Mouse (Mus musculus) heart, adult 2 months (tissue): ENCODE measurements around the gene Ndufa9.

Experiments
- CTCF ChIP-seq: fragments of 200-600 bp; IDR thresholded peaks from 2 replicates; pipeline ENCODE4 v1.8.1; 2022; ENCODE audit warnings: antibody characterized with exemption, mild to moderate bottlenecking, moderate library complexity
- POLR2A ChIP-seq: fragments of 200-500 bp; IDR thresholded peaks from 2 replicates; pipeline ENCODE4 v1.6.1; 2011; ENCODE audit warnings: mild to moderate bottlenecking, low read depth, low read length, control low read depth; ENCODE audit not compliant: insufficient read depth

- TF ChIP-seq POLR2A (no peak), CTCF (no peak)
Measured at GRCm38 (mm10) chr6:126784206-126784605, 64.7 kb downstream of the Ndufa9 start.
